Mouse (Mus musculus): ENCODE measurements around the gene Schip1. TPM values are rescaled to one million over a fixed set of nuclear protein-coding genes. Genes with fewer than 3 reads are reported as not detected.
A peak's percentile ranks its signal among the peaks of the same experiment; 100 is the strongest.

Schip1 gene
- polyA plus RNA-seq, 1 experiment from 2014 or later = 108 TPM

GRCm38 (mm10) chr3:68499532-68500152 is 435.0 kb downstream of the Schip1 start:
- H3K9me3 ChIP-seq = no peaks in the 10 kb centered on the region
- H3K4me3 ChIP-seq = no peak overlapping the region
- H3K36me3 ChIP-seq = no peaks in the 10 kb centered on the region
- no peak overlapping the region for H3K27ac ChIP-seq (replicated peaks)
- H3K9ac ChIP-seq (replicated peaks) = no peak overlapping the region
- no peak for ATAC-seq (ENCODE audit: low FRiP score, low read depth)
- no peaks in the 10 kb centered on the region; the same call in 1 of the 2 replicates for H3K27me3 ChIP-seq
- WGBS = 86% methylated on average over 6 of the region's 6 CpGs
- H3K4me2 ChIP-seq (replicated peaks) = no peak overlapping the region
- peaks cover 18% of the 10 kb centered on the region for H3K4me1 ChIP-seq

DNA sequence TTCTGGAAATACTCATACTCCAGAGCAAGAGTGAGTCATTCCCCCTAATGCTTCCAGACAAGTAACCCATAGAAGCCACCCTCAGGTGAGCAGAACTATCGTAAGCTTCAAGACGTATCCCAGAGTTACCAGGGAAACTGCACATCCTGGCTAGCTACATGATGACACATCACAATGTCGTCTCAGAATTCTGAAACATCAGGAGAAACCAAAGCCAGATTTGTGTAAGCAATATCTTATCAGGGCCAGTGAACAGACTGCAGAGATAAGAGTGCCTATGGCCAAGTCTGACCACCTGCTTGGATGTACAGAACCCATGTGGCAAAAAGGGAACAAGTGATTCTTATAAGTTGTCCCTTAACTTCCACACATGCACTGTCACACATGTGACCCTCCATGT is 440.2 kb downstream of the Schip1 start:
- Histone ChIP-seq H3K27ac (replicated peaks) (no peak overlapping the region), H3K4me2 (replicated peaks) (no peak overlapping the region), H3K9me3 (no peaks in the 10 kb centered on the region), H3K4me1 (no peaks in the 10 kb centered on the region), H3K4me3 (no peak overlapping the region), H3K36me3 (no peaks in the 10 kb centered on the region), H3K27me3 (no peaks in the 10 kb centered on the region), H3K9ac (replicated peaks) (no peak overlapping the region)
- no peak for ATAC-seq (ENCODE audit: low FRiP score, low read depth)
- 93% methylated on average over 3 of the region's 3 CpGs for WGBS

DNA sequence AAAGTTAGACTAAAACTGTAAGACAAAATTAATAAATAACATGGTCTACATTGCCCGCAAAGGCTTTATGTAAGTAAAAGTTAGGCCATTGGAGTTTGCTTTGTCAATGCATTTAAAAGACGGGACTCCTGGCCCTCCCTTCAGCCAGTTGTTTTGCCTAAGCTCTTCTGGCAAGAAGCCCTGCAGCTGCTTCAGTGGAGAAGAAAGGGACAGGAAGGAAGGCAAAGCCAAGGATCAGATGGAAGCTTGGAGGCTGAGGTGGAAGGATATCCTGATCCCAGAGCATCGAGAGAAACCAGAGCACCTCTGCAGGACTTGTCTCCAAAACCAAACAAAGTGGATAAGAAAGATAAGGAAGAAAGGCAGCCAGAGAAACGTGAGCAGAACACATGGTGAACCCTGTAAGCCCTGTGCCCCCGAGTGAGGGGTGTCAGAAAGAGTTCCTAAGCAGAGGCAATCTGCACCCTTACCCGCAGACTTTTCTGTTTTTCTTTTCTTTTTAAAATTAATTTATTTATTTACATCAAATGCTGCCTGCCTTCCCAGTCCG is 442.2 kb downstream of the Schip1 start:
- Histone ChIP-seq H3K4me1 (no peaks in the 10 kb centered on the region), H3K27me3 (no peaks in the 10 kb centered on the region), H3K9me3 (no peaks in the 10 kb centered on the region), H3K9ac (replicated peaks) (no peak overlapping the region), H3K4me2 (replicated peaks) (no peak overlapping the region), H3K36me3 (no peaks in the 10 kb centered on the region), H3K4me3 (no peak overlapping the region), H3K27ac (replicated peaks) (no peak overlapping the region)
- WGBS = 72% methylated on average over 7 of the region's 7 CpGs
- ATAC-seq (ENCODE audit: low FRiP score, low read depth) = no peak

DNA sequence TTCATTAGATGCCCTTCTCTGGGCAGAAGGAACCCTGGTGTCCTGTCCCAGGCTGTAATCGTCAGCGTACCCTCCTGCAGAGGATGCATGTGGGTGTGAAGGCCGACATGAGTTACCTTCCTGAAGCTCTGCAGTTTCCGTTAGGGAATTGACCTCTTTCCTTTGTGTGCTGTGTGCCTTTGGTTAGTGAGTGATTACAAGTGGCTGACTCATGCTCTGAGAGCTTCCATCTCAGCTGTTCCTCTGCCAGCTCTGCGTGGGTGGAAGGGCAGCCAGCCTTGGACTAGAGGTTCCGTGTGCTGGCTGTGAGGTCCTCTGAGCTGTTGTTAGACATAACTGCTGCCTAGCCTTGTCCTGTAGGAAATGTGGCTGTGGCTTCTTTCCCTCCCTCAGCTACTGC is 444.0 kb downstream of the Schip1 start:
- WGBS = 65% methylated on average over 6 of the region's 6 CpGs
- Histone ChIP-seq H3K27me3 (no peaks in the 10 kb centered on the region), H3K4me1 (peaks cover 6% of the 10 kb centered on the region), H3K4me2 (replicated peaks) (no peak overlapping the region), H3K4me3 (no peak overlapping the region), H3K36me3 (no peaks in the 10 kb centered on the region), H3K27ac (replicated peaks) (no peak overlapping the region), H3K9ac (replicated peaks) (no peak overlapping the region), H3K9me3 (no peaks in the 10 kb centered on the region)
- ATAC-seq (ENCODE audit: low FRiP score, low read depth) = no peak

GRCm38 (mm10) chr3:68510872-68511271 is 446.3 kb downstream of the Schip1 start:
- Histone ChIP-seq H3K9ac (replicated peaks) (no peak overlapping the region), H3K36me3 (no peaks in the 10 kb centered on the region), H3K4me3 (no peak overlapping the region), H3K27me3 (no peaks in the 10 kb centered on the region), H3K27ac (replicated peaks) (no peak overlapping the region), H3K4me2 (replicated peaks) (no peak overlapping the region), H3K9me3 (no peaks in the 10 kb centered on the region), H3K4me1 (peaks cover 13% of the 10 kb centered on the region)
- ATAC-seq (ENCODE audit: low FRiP score, low read depth) = no peak
- whole genome bisulfite sequencing = 86% methylated on average over 5 of the region's 5 CpGs

DNA sequence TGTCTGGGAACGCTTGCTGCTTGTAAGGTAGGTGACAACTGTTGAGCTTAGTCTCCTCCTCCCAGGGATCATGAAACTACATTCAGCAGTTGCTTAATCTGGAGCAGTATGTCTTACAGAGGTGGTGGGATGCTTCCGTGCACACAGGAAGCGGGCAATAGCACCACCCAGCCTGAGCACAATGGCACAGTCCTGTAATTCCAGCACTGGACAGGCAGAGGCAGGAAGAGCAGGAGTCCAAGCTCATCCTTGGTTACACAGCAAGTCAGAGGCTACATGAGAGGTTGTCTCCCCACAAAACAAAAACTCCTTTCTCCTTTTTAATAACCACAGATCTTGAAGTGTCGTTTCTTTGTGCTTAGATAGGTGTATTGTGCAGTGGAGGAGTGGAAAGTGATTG is 447.1 kb downstream of the Schip1 start:
- Histone ChIP-seq H3K4me3 (no peak overlapping the region), H3K9ac (replicated peaks) (no peak overlapping the region), H3K9me3 (no peaks in the 10 kb centered on the region), H3K27me3 (no peaks in the 10 kb centered on the region), H3K27ac (replicated peaks) (no peak overlapping the region), H3K36me3 (no peaks in the 10 kb centered on the region), H3K4me1 (peaks cover 13% of the 10 kb centered on the region), H3K4me2 (replicated peaks) (no peak overlapping the region)
- no peak for ATAC-seq (ENCODE audit: low FRiP score, low read depth)
- WGBS = 83% methylated on average over 4 of the region's 4 CpGs

DNA sequence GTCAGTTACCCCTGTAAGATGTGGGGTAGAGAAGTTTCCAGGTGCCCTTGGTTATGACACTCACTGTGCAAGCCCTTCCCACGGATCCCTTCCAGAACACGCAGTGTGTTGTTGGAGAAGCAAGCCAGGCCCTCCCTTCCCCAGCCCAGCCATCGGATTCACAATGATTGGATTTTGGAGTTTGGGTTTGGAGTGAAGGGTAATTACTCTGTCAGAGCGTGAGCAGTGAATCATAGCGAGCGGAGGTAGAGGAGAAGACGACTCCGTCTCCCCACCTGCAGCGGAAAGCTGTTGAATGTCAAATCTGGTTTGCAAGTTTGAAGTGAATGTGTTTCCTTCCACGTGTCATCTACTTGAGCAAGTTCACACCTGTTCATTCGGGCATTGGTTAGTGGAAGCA is 447.7 kb downstream of the Schip1 start:
- 88% methylated on average over 11 of the region's 11 CpGs for WGBS

DNA sequence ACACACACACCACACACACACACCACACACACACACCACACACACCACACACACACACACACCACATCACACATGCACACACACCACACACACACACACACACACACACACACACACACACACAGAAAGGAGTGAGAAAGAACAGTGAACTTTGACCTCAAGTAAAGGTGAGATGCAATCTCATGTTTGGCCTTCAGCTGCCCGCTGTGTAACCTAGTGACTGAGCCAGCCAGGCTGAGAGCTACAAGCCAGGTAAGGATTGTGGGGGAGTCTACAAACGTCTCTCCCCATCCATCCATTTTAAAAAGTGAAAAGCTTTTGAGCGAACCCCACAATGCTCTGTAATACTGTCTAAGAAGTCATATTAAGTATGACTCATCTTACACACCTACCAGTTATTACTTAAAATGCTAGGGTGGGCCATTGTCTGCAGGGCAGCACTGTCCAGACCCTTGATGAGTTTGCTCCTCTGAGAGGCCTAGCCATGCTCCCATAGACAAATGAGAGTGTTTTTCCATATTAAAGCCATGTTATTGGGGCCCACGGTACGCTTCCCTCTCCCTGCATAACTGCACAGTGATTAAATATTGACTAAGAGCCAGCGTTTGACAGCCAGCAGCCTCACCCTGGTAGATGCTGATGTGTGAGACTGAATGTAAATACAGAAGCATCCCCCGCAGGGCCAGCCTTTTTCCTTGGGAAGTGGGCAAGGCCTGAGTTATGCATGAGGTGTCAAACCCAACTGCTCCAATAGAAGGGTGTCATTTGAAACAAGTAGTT is 448.9 kb downstream of the Schip1 start:
- H3K36me3 ChIP-seq = no peaks in the 10 kb centered on the region
- peak overlapping the region; percentile 15 for H3K27ac ChIP-seq (replicated peaks)
- H3K4me1 ChIP-seq = peaks cover 13% of the 10 kb centered on the region
- no peak overlapping the region for H3K9ac ChIP-seq (replicated peaks)
- peak; percentile 66; the same call in 1 of the 2 replicates for ATAC-seq (ENCODE audit: low FRiP score, low read depth)
- H3K4me3 ChIP-seq = no peak overlapping the region
- WGBS = 60% methylated on average over 7 of the region's 7 CpGs
- H3K9me3 ChIP-seq = no peaks in the 10 kb centered on the region
- H3K27me3 ChIP-seq = no peaks in the 10 kb centered on the region
- H3K4me2 ChIP-seq (replicated peaks) = no peak overlapping the region

More for the DNA sequence above, 447.7 kb downstream of the Schip1 start:
- Histone ChIP-seq H3K4me1 (peaks cover 13% of the 10 kb centered on the region), H3K36me3 (no peaks in the 10 kb centered on the region), H3K9me3 (no peaks in the 10 kb centered on the region), H3K4me3 (no peak overlapping the region), H3K9ac (replicated peaks) (no peak overlapping the region), H3K27ac (replicated peaks) (no peak overlapping the region), H3K4me2 (replicated peaks) (no peak overlapping the region), H3K27me3 (no peaks in the 10 kb centered on the region)
- no peak for ATAC-seq (ENCODE audit: low FRiP score, low read depth)

DNA sequence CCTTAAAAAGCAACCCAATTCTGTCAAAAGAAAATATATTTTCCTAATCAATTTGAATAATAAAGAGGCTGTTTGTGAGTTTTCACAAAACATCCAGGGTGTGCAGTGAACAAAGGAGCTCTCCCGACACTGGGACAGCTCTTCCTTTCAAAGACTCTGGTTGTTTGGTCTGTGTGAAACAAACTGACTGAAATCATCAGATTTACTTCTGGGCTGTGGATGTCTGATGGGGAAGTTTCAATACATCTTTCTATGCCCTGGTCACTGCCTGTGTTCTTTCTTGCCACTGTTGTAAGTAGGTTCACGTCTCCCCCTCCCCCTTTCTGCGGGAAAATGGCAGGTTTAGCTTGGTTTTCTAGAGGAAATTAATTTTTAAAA is 449.5 kb downstream of the Schip1 start:
- peak overlapping the region; percentile 15; the same call in 1 of the 2 replicates for H3K27ac ChIP-seq (replicated peaks)
- H3K9ac ChIP-seq (replicated peaks) = no peak overlapping the region
- no peak overlapping the region for H3K4me3 ChIP-seq
- H3K27me3 ChIP-seq = no peaks in the 10 kb centered on the region
- H3K9me3 ChIP-seq = no peaks in the 10 kb centered on the region
- H3K4me1 ChIP-seq = peaks cover 13% of the 10 kb centered on the region
- 0 out of 2 replicates have a peak, but pooled peaks have one; percentile 19 for ATAC-seq (ENCODE audit: low FRiP score, low read depth)
- no peaks in the 10 kb centered on the region for H3K36me3 ChIP-seq
- 62% methylated on average over 3 of the region's 3 CpGs for WGBS
- no peak overlapping the region for H3K4me2 ChIP-seq (replicated peaks)

DNA sequence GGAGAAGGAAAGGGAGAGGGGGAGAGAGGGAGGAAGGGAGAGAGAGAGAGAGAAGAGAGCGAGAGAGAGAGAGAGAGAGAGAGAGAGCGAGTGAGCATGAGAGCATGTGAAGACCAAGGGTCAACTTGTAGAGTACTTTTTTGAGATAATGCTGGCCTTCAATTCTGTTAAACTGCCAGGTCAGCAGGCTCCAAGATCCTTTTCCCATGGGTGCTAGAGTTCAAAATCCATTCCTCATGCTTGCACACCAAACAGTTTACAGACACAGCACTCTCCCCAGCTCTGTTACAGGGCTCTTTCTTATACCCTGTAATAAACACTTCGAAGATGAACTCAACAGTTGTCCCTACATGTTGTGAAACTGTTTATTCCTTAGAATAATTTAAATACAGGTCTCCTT is 450.1 kb downstream of the Schip1 start:
- Histone ChIP-seq H3K4me2 (replicated peaks) (no peak overlapping the region), H3K9ac (replicated peaks) (no peak overlapping the region), H3K4me3 (no peak overlapping the region), H3K4me1 (peaks cover 13% of the 10 kb centered on the region), H3K27me3 (no peaks in the 10 kb centered on the region), H3K36me3 (no peaks in the 10 kb centered on the region), H3K9me3 (no peaks in the 10 kb centered on the region), H3K27ac (replicated peaks) (no peak overlapping the region)
- ATAC-seq (ENCODE audit: low FRiP score, low read depth) = no peak
- WGBS = 97% methylated on average over 3 of the region's 3 CpGs

- WGBS = 89% methylated on average over 12 of the region's 12 CpGs
- no peak overlapping the region for H3K4me2 ChIP-seq (replicated peaks)
- peaks cover 13% of the 10 kb centered on the region for H3K4me1 ChIP-seq
- H3K9ac ChIP-seq (replicated peaks) = no peak overlapping the region
- H3K36me3 ChIP-seq = no peaks in the 10 kb centered on the region
- no peak overlapping the region for H3K4me3 ChIP-seq
- H3K27me3 ChIP-seq = no peaks in the 10 kb centered on the region
- no peaks in the 10 kb centered on the region for H3K9me3 ChIP-seq
- H3K27ac ChIP-seq (replicated peaks) = no peak overlapping the region
- no peak for ATAC-seq (ENCODE audit: low FRiP score, low read depth)
Measured at GRCm38 (mm10) chr3:68516393-68517081, 451.9 kb downstream of the Schip1 start.

- Histone ChIP-seq H3K4me1 (peaks cover 13% of the 10 kb centered on the region), H3K4me2 (replicated peaks) (no peak overlapping the region), H3K27ac (replicated peaks) (no peak overlapping the region), H3K27me3 (no peaks in the 10 kb centered on the region), H3K4me3 (no peak overlapping the region), H3K36me3 (no peaks in the 10 kb centered on the region), H3K9ac (replicated peaks) (no peak overlapping the region), H3K9me3 (no peaks in the 10 kb centered on the region)
- WGBS = 63% methylated on average over 7 of the region's 7 CpGs
- ATAC-seq (ENCODE audit: low FRiP score, low read depth) = no peak
Measured at GRCm38 (mm10) chr3:68517236-68517635, 452.6 kb downstream of the Schip1 start.
